Mouse (Mus musculus): Measurements from ENCODE around the gene Gm45837.

- TF ChIP-seq CTCF (IDR thresholded peaks at IDR 0.05; ENCODE audit: control insufficient read depth, insufficient read depth, insufficient replicate concordance, low read depth, low read length): no peak
- TF ChIP-seq POLR2A (IDR thresholded peaks at IDR 0.05; ENCODE audit: control insufficient read depth, low read depth, low read length): no peak
These were observed 62.2 kb downstream of the Gm45837 start for GRCm38 (mm10) chr7:101472598-101473558.

Measured in testis, adult 2 months (tissue).